Mouse (Mus musculus): ENCODE data around the gene Mettl24.

Gene Mettl24

GRCm38 (mm10) chr10:40740696-40741095 is 57.6 kb downstream of the Mettl24 start:
- peak; percentile 75 for DNase-seq

GRCm38 (mm10) chr10:40750293-40751047 is 67.4 kb downstream of the Mettl24 start:
- peak; percentile 56 for DNase-seq

- DNase-seq: peak; percentile 80
Observed at GRCm38 (mm10) chr10:40751157-40751556, 68.1 kb downstream of the Mettl24 start.

GRCm38 (mm10) chr10:40753036-40753435 is 70.0 kb downstream of the Mettl24 start:
- DNase-seq: peak; percentile 50

GRCm38 (mm10) chr10:40758171-40759010 is 75.3 kb downstream of the Mettl24 start:
- DNase-seq: peak; percentile 96

GRCm38 (mm10) chr10:40759391-40760194 is 76.5 kb downstream of the Mettl24 start:
- peak; percentile 48 for DNase-seq

GRCm38 (mm10) chr10:40760195-40761009 is 77.3 kb downstream of the Mettl24 start:
- DNase-seq: peak; percentile 51

GRCm38 (mm10) chr10:40761010-40761752 is 78.1 kb downstream of the Mettl24 start:
- peak; percentile 56 for DNase-seq

GRCm38 (mm10) chr10:40762624-40763023 is 79.5 kb downstream of the Mettl24 start:
- peak; percentile 73 for DNase-seq

GRCm38 (mm10) chr10:40763084-40763720 is 80.1 kb downstream of the Mettl24 start:
- DNase-seq: peak; percentile 68

- DNase-seq: no peak
Observed at GRCm38 (mm10) chr10:40772266-40772665, 89.2 kb downstream of the Mettl24 start.

GRCm38 (mm10) chr10:40775151-40775550 is 92.1 kb downstream of the Mettl24 start:
- DNase-seq: no peak

- no peak for DNase-seq
Observed at GRCm38 (mm10) chr10:40775655-40776054, 92.6 kb downstream of the Mettl24 start.

GRCm38 (mm10) chr10:40777171-40777570 is 94.1 kb downstream of the Mettl24 start:
- no peak for DNase-seq

- no peak for DNase-seq
Observed at GRCm38 (mm10) chr10:40778472-40778871, 95.4 kb downstream of the Mettl24 start.

GRCm38 (mm10) chr10:40790406-40790805 is 107.3 kb downstream of the Mettl24 start:
- no peak for DNase-seq

GRCm38 (mm10) chr10:40792115-40792514 is 109.0 kb downstream of the Mettl24 start:
- no peak for DNase-seq

GRCm38 (mm10) chr10:40805221-40805620 is 122.1 kb downstream of the Mettl24 start:
- DNase-seq: peak; percentile 44

GRCm38 (mm10) chr10:40806221-40806620 is 123.1 kb downstream of the Mettl24 start:
- DNase-seq: peak; percentile 81

GRCm38 (mm10) chr10:40809411-40809910 is 126.4 kb downstream of the Mettl24 start:
- peak; percentile 39 for DNase-seq

- DNase-seq: peak; percentile 33
Observed at GRCm38 (mm10) chr10:40813627-40814026, 130.5 kb downstream of the Mettl24 start.

All from heart, adult 11 months (tissue).